ENCODE assay signal across 7 mouse cellular contexts in genomic region chr5:121453743-121454502, GRCm38 (mm10). TPM values are rescaled to one million over a fixed set of nuclear protein-coding genes. Genes with fewer than 3 reads are reported as not detected.
DNase-seq lines count a peak whose midpoint lies in the region; ATAC-seq and TF ChIP-seq lines count a peak whose summit lies in the region.

No protein-coding gene starts in this region.

- H3K4me1 ChIP-seq in kidney, embryonic 15.5 days: peaks cover 40% of the 10 kb centered on the region
- peaks cover 3% of the 10 kb centered on the region for H3K4me1 ChIP-seq in bone marrow, adult 2 months (ENCODE audit: control insufficient read depth, insufficient read depth, low read length)
- H3K4me1 ChIP-seq in liver, embryonic 15.5 days (replicated peaks): peaks cover 58% of the 10 kb centered on the region

- H3K9ac ChIP-seq in kidney, embryonic 15.5 days: peak overlapping the region; percentile 82; the same call in 1 of the 2 replicates
- no peak overlapping the region; the same call in 1 of the 2 replicates for H3K9ac ChIP-seq in liver, embryonic 15.5 days

- no peaks in the 10 kb centered on the region for H3K9me3 ChIP-seq in kidney, embryonic 15.5 days (replicated peaks)
- H3K9me3 ChIP-seq in liver, embryonic 15.5 days (replicated peaks): no peaks in the 10 kb centered on the region

- no peak for DNase-seq in kidney, postnatal 14 days
- peak; percentile 78 for DNase-seq in fat pad, adult 2 months (ENCODE audit: extremely low read depth, low read depth, low spot score)
- no peak for DNase-seq in thymus, postnatal 14 days
- DNase-seq in embryo, embryonic 10 days (ENCODE audit: low spot score): no peak

- peaks cover 11% of the 10 kb centered on the region for H3K36me3 ChIP-seq in kidney, embryonic 15.5 days
- peaks cover 9% of the 10 kb centered on the region for H3K36me3 ChIP-seq in liver, embryonic 15.5 days (replicated peaks)

- H3K27me3 ChIP-seq in kidney, embryonic 15.5 days: no peaks in the 10 kb centered on the region
- H3K27me3 ChIP-seq in liver, embryonic 15.5 days: no peaks in the 10 kb centered on the region

- peak overlapping the region; percentile 74 for H3K4me2 ChIP-seq in kidney, embryonic 15.5 days
- peak overlapping the region; percentile 96; the same call in 1 of the 2 replicates for H3K4me2 ChIP-seq in liver, embryonic 15.5 days

- peak overlapping the region; percentile 95; the same call in 1 of the 2 replicates for H3K27ac ChIP-seq in kidney, embryonic 15.5 days
- H3K27ac ChIP-seq in bone marrow, adult 2 months (ENCODE audit: control insufficient read depth, insufficient read depth, low read depth, low read length, poor library complexity): peak overlapping the region; percentile 20; the same call in 1 of the 2 replicates
- H3K27ac ChIP-seq in liver, embryonic 15.5 days (replicated peaks): peak overlapping the region; percentile 91; the same call in 1 of the 2 replicates

- H3K4me3 ChIP-seq in kidney, embryonic 15.5 days (replicated peaks): no peak overlapping the region
- H3K4me3 ChIP-seq in bone marrow, adult 2 months (replicated peaks; ENCODE audit: control insufficient read depth, low read depth, low read length): no peak overlapping the region
- H3K4me3 ChIP-seq in liver, embryonic 15.5 days (replicated peaks): no peak overlapping the region; the same call in 1 of the 2 replicates

- no peak for TF ChIP-seq CTCF in bone marrow, adult 2 months (IDR thresholded peaks at IDR 0.05; ENCODE audit: control insufficient read depth, insufficient read depth, low read length)

- no peak for TF ChIP-seq POLR2A in bone marrow, adult 2 months (IDR thresholded peaks at IDR 0.05; ENCODE audit: borderline replicate concordance, control insufficient read depth, low read depth, low read length)

- ATAC-seq in kidney, embryonic 15.5 days (replicated peaks; ENCODE audit: low FRiP score): no peak
- no peak for ATAC-seq in liver, embryonic 15.5 days (ENCODE audit: insufficient read depth)

- WGBS in kidney, embryonic 15.5 days: 82% methylated on average over 13 of the region's 13 CpGs
- WGBS in bone marrow, adult 2 months: 85% methylated on average over 13 of the region's 13 CpGs
- WGBS in liver, embryonic 15.5 days (ENCODE audit: insufficient replicate concordance): 83% methylated on average over 13 of the region's 13 CpGs

RNA-seq across cellular contexts. Expression of gene Erp29, which starts 1.6 kb away (rescaled TPM):
- 165 and 174 TPM in 2 replicates for polyA plus RNA-seq in kidney, embryonic 15.5 days (2015; fragmentation: Nextera tagmentation; extraction: Ambion mirVana)
- 161 and 240 TPM in 2 replicates for polyA plus RNA-seq in bone marrow, adult 2 months (2011; ENCODE audit: insufficient read depth, insufficient read length, low replicate concordance, missing spikeins)
- polyA plus RNA-seq in liver, embryonic 15.5 days (2015; fragmentation: Nextera tagmentation; extraction: Ambion mirVana): 87.0 and 94.4 TPM in 2 replicates

RNA-seq across cellular contexts. Expression of gene Tmem116, which starts 2.2 kb away (rescaled TPM):
- 6.7 and 8.5 TPM in 2 replicates for polyA plus RNA-seq in kidney, embryonic 15.5 days (2015; fragmentation: Nextera tagmentation; extraction: Ambion mirVana)
- not detected in 2 replicates for polyA plus RNA-seq in bone marrow, adult 2 months (2011; ENCODE audit: insufficient read depth, insufficient read length, low replicate concordance, missing spikeins)
- polyA plus RNA-seq in liver, embryonic 15.5 days (2015; fragmentation: Nextera tagmentation; extraction: Ambion mirVana): 0.39 and 0.81 TPM in 2 replicates

RNA-seq across cellular contexts. Expression of gene Adam1b, which starts 49.3 kb away (rescaled TPM):
- 0.08 and 0.22 TPM in 2 replicates for polyA plus RNA-seq in kidney, embryonic 15.5 days (2015; fragmentation: Nextera tagmentation; extraction: Ambion mirVana)
- not detected in 2 replicates for polyA plus RNA-seq in bone marrow, adult 2 months (2011; ENCODE audit: insufficient read depth, insufficient read length, low replicate concordance, missing spikeins)
- not detected in 2 replicates for polyA plus RNA-seq in liver, embryonic 15.5 days (2015; fragmentation: Nextera tagmentation; extraction: Ambion mirVana)

RNA-seq across cellular contexts. Expression of gene Naa25, which starts 56.2 kb away (rescaled TPM):
- 43.7 and 44.5 TPM in 2 replicates for polyA plus RNA-seq in kidney, embryonic 15.5 days (2015; fragmentation: Nextera tagmentation; extraction: Ambion mirVana)
- 11.6 and 22.3 TPM in 2 replicates for polyA plus RNA-seq in bone marrow, adult 2 months (2011; ENCODE audit: insufficient read depth, insufficient read length, low replicate concordance, missing spikeins)
- 19.2 and 20.0 TPM in 2 replicates for polyA plus RNA-seq in liver, embryonic 15.5 days (2015; fragmentation: Nextera tagmentation; extraction: Ambion mirVana)

Comparison
In these comparisons a context has a peak if more than half of its experiments do, and no peak if none do; other contexts are left out.
1. H3K27ac ChIP-seq: peak in every context shown above with its lines; median percentile 95 in kidney, embryonic 15.5 days; 91 in liver, embryonic 15.5 days; 20 in bone marrow, adult 2 months.